Mouse (Mus musculus) ovary, postnatal 36 days (tissue): Measurements from ENCODE around the gene Smpdl3b.

Experiments
- DNase-seq: peaks from one replicate; pipeline ENCODE4 v3.0.0; 2022; ENCODE audit warnings: low spot score, mixed read lengths

Gene Smpdl3b

GRCm38 (mm10) chr4:132733071-132733770 is 23.8 kb downstream of the Smpdl3b start:
- DNase-seq = no peak

- peak; percentile 92 for DNase-seq
These were observed 24.8 kb downstream of the Smpdl3b start, which contains the start of gene Xkr8 for GRCm38 (mm10) chr4:132732148-132732684. Gene Xkr8 (minus strand): TSS chr4:132732546.

- no peak for DNase-seq
These were observed 25.4 kb downstream of the Smpdl3b start for GRCm38 (mm10) chr4:132731616-132732015.

GRCm38 (mm10) chr4:132728233-132728632 is 28.8 kb downstream of the Smpdl3b start:
- no peak for DNase-seq

GRCm38 (mm10) chr4:132718251-132718650 is 38.8 kb downstream of the Smpdl3b start:
- DNase-seq = no peak

GRCm38 (mm10) chr4:132713181-132713580 is 43.9 kb downstream of the Smpdl3b start:
- DNase-seq = no peak

- DNase-seq = no peak
These were observed 50.2 kb downstream of the Smpdl3b start for GRCm38 (mm10) chr4:132706885-132707284.

- no peak for DNase-seq
These were observed 55.0 kb downstream of the Smpdl3b start for GRCm38 (mm10) chr4:132702076-132702475.

GRCm38 (mm10) chr4:132693366-132693765 is 63.7 kb downstream of the Smpdl3b start:
- DNase-seq = no peak

GRCm38 (mm10) chr4:132689634-132690033 is 67.4 kb downstream of the Smpdl3b start:
- DNase-seq = no peak
